ENCODE assay signal across 14 mouse cellular contexts in genomic region chr4:143301042-143301441, GRCm38 (mm10). TPM values are rescaled to one million over a fixed set of nuclear protein-coding genes. Genes with fewer than 3 reads are reported as not detected.
A peak's percentile ranks its signal among the peaks of the same experiment; 100 is the strongest.
DNase-seq lines count a peak whose midpoint lies in the region; ATAC-seq and TF ChIP-seq lines count a peak whose summit lies in the region.
"Had no signal": no experiment of that assay in that cellular context is flagged by ENCODE, and none has a peak within 500 bp of the region (broad histone marks: within the 10 kb centered on the region; RNA-seq: fewer than 3 reads in every experiment).

No protein-coding gene starts in this region.

- TF ChIP-seq CTCF in hindbrain, postnatal 0 days (IDR thresholded peaks at IDR 0.05; ENCODE audit: low read depth), result no peak

- H3K27ac ChIP-seq in hindbrain, embryonic 10.5 days, result peak overlapping the region; percentile 90; the same call in 1 of the 2 replicates
- no peak overlapping the region for H3K27ac ChIP-seq in hindbrain, postnatal 0 days
- H3K27ac ChIP-seq in midbrain, embryonic 11.5 days (ENCODE audit: low read depth, low read length), result no peak overlapping the region
- H3K27ac ChIP-seq in midbrain, embryonic 15.5 days, result no peak overlapping the region
- no peak overlapping the region for H3K27ac ChIP-seq in hindbrain, embryonic 13.5 days
- H3K27ac ChIP-seq in neural tube, embryonic 11.5 days (ENCODE audit: low read depth, low read length), result no peak overlapping the region

- peak overlapping the region; percentile 68 for H3K4me3 ChIP-seq in hindbrain, embryonic 10.5 days
- no peak overlapping the region for H3K4me3 ChIP-seq in hindbrain, postnatal 0 days (ENCODE audit: low read length)
- H3K4me3 ChIP-seq in midbrain, embryonic 11.5 days (ENCODE audit: low read depth, low read length), result peak overlapping the region; percentile 49
- H3K4me3 ChIP-seq in midbrain, embryonic 15.5 days, result no peak overlapping the region
- H3K4me3 ChIP-seq in hindbrain, embryonic 13.5 days, result no peak overlapping the region
- H3K4me3 ChIP-seq in neural tube, embryonic 11.5 days (ENCODE audit: low read depth, low read length), result 0 out of 2 replicates have a peak overlapping the region, but pooled peaks have one; percentile 59

- 69% methylated on average over 5 of the region's 5 CpGs for WGBS in hindbrain, embryonic 10.5 days
- WGBS in hindbrain, postnatal 0 days, result 76% methylated on average over 5 of the region's 5 CpGs
- 65% methylated on average over 5 of the region's 5 CpGs for WGBS in midbrain, embryonic 11.5 days
- 76% methylated on average over 5 of the region's 5 CpGs for WGBS in midbrain, embryonic 15.5 days
- WGBS in hindbrain, embryonic 13.5 days, result 69% methylated on average over 5 of the region's 5 CpGs
- 47% methylated on average over 5 of the region's 5 CpGs for WGBS in neural tube, embryonic 11.5 days

- H3K4me2 ChIP-seq in hindbrain, postnatal 0 days (ENCODE audit: low read depth, low read length), result no peak overlapping the region
- H3K4me2 ChIP-seq in midbrain, embryonic 11.5 days, result peak overlapping the region; percentile 70; the same call in 1 of the 2 replicates
- no peak overlapping the region for H3K4me2 ChIP-seq in midbrain, embryonic 15.5 days
- H3K4me2 ChIP-seq in hindbrain, embryonic 13.5 days, result peak overlapping the region; percentile 23; the same call in 1 of the 2 replicates
- H3K4me2 ChIP-seq in neural tube, embryonic 11.5 days (ENCODE audit: low read depth), result peak overlapping the region; percentile 68

- H3K4me1 ChIP-seq in hindbrain, embryonic 10.5 days (replicated peaks), result peaks cover 62% of the 10 kb centered on the region
- peaks cover 7% of the 10 kb centered on the region; the same call in 1 of the 2 replicates for H3K4me1 ChIP-seq in hindbrain, postnatal 0 days (ENCODE audit: insufficient read depth, low read length)
- H3K4me1 ChIP-seq in midbrain, embryonic 11.5 days (ENCODE audit: control insufficient read depth, insufficient read depth, low read length), result peaks cover 15% of the 10 kb centered on the region; the same call in 1 of the 2 replicates
- H3K4me1 ChIP-seq in midbrain, embryonic 15.5 days, result peaks cover 29% of the 10 kb centered on the region
- peaks cover 40% of the 10 kb centered on the region for H3K4me1 ChIP-seq in hindbrain, embryonic 13.5 days (replicated peaks)
- peaks cover 15% of the 10 kb centered on the region for H3K4me1 ChIP-seq in neural tube, embryonic 11.5 days (ENCODE audit: control insufficient read depth, insufficient read depth, low read length)

- no peak for ATAC-seq in hindbrain, postnatal 0 days
- ATAC-seq in midbrain, embryonic 11.5 days (ENCODE audit: low FRiP score), result no peak
- no peak for ATAC-seq in midbrain, embryonic 15.5 days (replicated peaks)
- no peak for ATAC-seq in hindbrain, embryonic 13.5 days (ENCODE audit: low FRiP score)
- ATAC-seq in neural tube, embryonic 11.5 days (ENCODE audit: insufficient read depth, low FRiP score, low TSS enrichment), result no peak
- no peak for ATAC-seq in megakaryocyte progenitor cell, adult 5-6 weeks (replicated peaks; ENCODE audit: poor library complexity)
- ATAC-seq: inflammation-experienced regulatory T-cells, adult 6 months had no signal

- no peaks in the 10 kb centered on the region for H3K9me3 ChIP-seq in hindbrain, embryonic 10.5 days
- no peaks in the 10 kb centered on the region for H3K9me3 ChIP-seq in hindbrain, postnatal 0 days (ENCODE audit: low read length)
- H3K9me3 ChIP-seq in midbrain, embryonic 11.5 days (ENCODE audit: control insufficient read depth, low read length), result no peaks in the 10 kb centered on the region
- no peaks in the 10 kb centered on the region for H3K9me3 ChIP-seq in midbrain, embryonic 15.5 days
- no peaks in the 10 kb centered on the region for H3K9me3 ChIP-seq in hindbrain, embryonic 13.5 days
- H3K9me3 ChIP-seq in neural tube, embryonic 11.5 days (ENCODE audit: control insufficient read depth, low read length), result no peaks in the 10 kb centered on the region

- H3K9ac ChIP-seq in hindbrain, postnatal 0 days (replicated peaks; ENCODE audit: low read length), result no peak overlapping the region
- H3K9ac ChIP-seq in midbrain, embryonic 11.5 days (ENCODE audit: low read length), result no peak overlapping the region
- no peak overlapping the region for H3K9ac ChIP-seq in midbrain, embryonic 15.5 days
- no peak overlapping the region for H3K9ac ChIP-seq in hindbrain, embryonic 13.5 days
- H3K9ac ChIP-seq in neural tube, embryonic 11.5 days (ENCODE audit: low read length), result no peak overlapping the region

- H3K27me3 ChIP-seq in hindbrain, embryonic 10.5 days (ENCODE audit: insufficient read depth, poor library complexity, severe bottlenecking), result peaks cover 22% of the 10 kb centered on the region; the same call in 1 of the 2 replicates
- peaks cover 3% of the 10 kb centered on the region; the same call in 1 of the 2 replicates for H3K27me3 ChIP-seq in hindbrain, postnatal 0 days (ENCODE audit: insufficient read depth, low read length)
- no peaks in the 10 kb centered on the region for H3K27me3 ChIP-seq in midbrain, embryonic 11.5 days (ENCODE audit: control insufficient read depth, insufficient read depth, low read length)
- no peaks in the 10 kb centered on the region for H3K27me3 ChIP-seq in midbrain, embryonic 15.5 days (replicated peaks)
- no peaks in the 10 kb centered on the region; the same call in 1 of the 2 replicates for H3K27me3 ChIP-seq in hindbrain, embryonic 13.5 days
- H3K27me3 ChIP-seq in neural tube, embryonic 11.5 days (ENCODE audit: control insufficient read depth, insufficient read depth, low read length), result no peaks in the 10 kb centered on the region

- H3K36me3 ChIP-seq in hindbrain, embryonic 10.5 days, result peaks cover 5% of the 10 kb centered on the region; the same call in 1 of the 2 replicates
- H3K36me3 ChIP-seq in hindbrain, postnatal 0 days (ENCODE audit: insufficient read depth, low read length), result no peaks in the 10 kb centered on the region
- no peaks in the 10 kb centered on the region for H3K36me3 ChIP-seq in midbrain, embryonic 11.5 days (ENCODE audit: control insufficient read depth, insufficient read depth, low read length)
- no peaks in the 10 kb centered on the region for H3K36me3 ChIP-seq in midbrain, embryonic 15.5 days (replicated peaks)
- no peaks in the 10 kb centered on the region for H3K36me3 ChIP-seq in hindbrain, embryonic 13.5 days
- no peaks in the 10 kb centered on the region for H3K36me3 ChIP-seq in neural tube, embryonic 11.5 days (ENCODE audit: control insufficient read depth, insufficient read depth, low read length)

- no peak for DNase-seq in hindbrain, embryonic 10.5 days (ENCODE audit: low spot score)
- no peak for DNase-seq in hindbrain, postnatal 0 days (ENCODE audit: low spot score)
- peak; percentile 86 for DNase-seq in midbrain, embryonic 11.5 days (ENCODE audit: low spot score, missing footprints)
- no peak for DNase-seq in neural tube, embryonic 11.5 days (ENCODE audit: low spot score)
- no peak for DNase-seq in thymus, adult 18-20 months
- DNase-seq: adrenal gland, postnatal 10 days; thymus, postnatal 14 days had no signal

RNA-seq across cellular contexts. Expression of gene Pdpn, which starts 1.7 kb away (rescaled TPM):
- polyA plus RNA-seq in hindbrain, embryonic 10.5 days (2016; fragmentation: Nextera tagmentation; extraction: Ambion mirVana), result 85.2 and 113 TPM in 2 replicates
- 31.8 and 56.8 TPM in 2 replicates for total RNA-seq in hindbrain, postnatal 0 days (2014; rRNA removed)
- polyA plus RNA-seq in hindbrain, postnatal 0 days (2015; fragmentation: Nextera tagmentation; extraction: Ambion mirVana), result 45.5 and 51.4 TPM in 2 replicates
- polyA plus RNA-seq in midbrain, embryonic 11.5 days (2014; fragmentation: Nextera tagmentation; extraction: Ambion mirVana), result 119 and 125 TPM in 2 replicates
- polyA plus RNA-seq in midbrain, embryonic 15.5 days (2015; fragmentation: Nextera tagmentation; extraction: Ambion mirVana), result 40.8 and 46.3 TPM in 2 replicates
- polyA plus RNA-seq in hindbrain, embryonic 13.5 days (2015; fragmentation: Nextera tagmentation; extraction: Ambion mirVana), result 71.2 and 77.9 TPM in 2 replicates
- 140 and 147 TPM in 2 replicates for polyA plus RNA-seq in neural tube, embryonic 11.5 days (2014; fragmentation: Nextera tagmentation; extraction: Ambion mirVana)
- total RNA-seq in megakaryocyte progenitor cell, adult 5-6 weeks (2015), result not detected in 2 replicates
- not detected in 2 replicates for total RNA-seq in megakaryocyte progenitor cell, adult 5-6 weeks (2017)
- total RNA-seq: CH12.LX; granulocyte monocyte progenitor cell, adult 5-6 weeks had no signal

RNA-seq across cellular contexts. Expression of gene Lrrc38, which starts 48.5 kb away (rescaled TPM):
- 0.14 and 0.18 TPM in 2 replicates for polyA plus RNA-seq in hindbrain, embryonic 10.5 days (2016; fragmentation: Nextera tagmentation; extraction: Ambion mirVana)
- total RNA-seq in hindbrain, postnatal 0 days (2014; rRNA removed), result 0.29 and 0.63 TPM in 2 replicates
- polyA plus RNA-seq in hindbrain, postnatal 0 days (2015; fragmentation: Nextera tagmentation; extraction: Ambion mirVana), result 0.84 and 0.97 TPM in 2 replicates
- polyA plus RNA-seq in midbrain, embryonic 11.5 days (2014; fragmentation: Nextera tagmentation; extraction: Ambion mirVana), result 0.08 and 0.27 TPM in 2 replicates
- polyA plus RNA-seq in midbrain, embryonic 15.5 days (2015; fragmentation: Nextera tagmentation; extraction: Ambion mirVana), result 0.27 and 0.31 TPM in 2 replicates
- 0.22 TPM in 2 replicates for polyA plus RNA-seq in hindbrain, embryonic 13.5 days (2015; fragmentation: Nextera tagmentation; extraction: Ambion mirVana)
- polyA plus RNA-seq in neural tube, embryonic 11.5 days (2014; fragmentation: Nextera tagmentation; extraction: Ambion mirVana), result 0.48 and 1.1 TPM in 2 replicates
- not detected in 2 replicates for total RNA-seq in megakaryocyte progenitor cell, adult 5-6 weeks (2015)
- not detected in 2 replicates for total RNA-seq in megakaryocyte progenitor cell, adult 5-6 weeks (2017)
- total RNA-seq: CH12.LX; granulocyte monocyte progenitor cell, adult 5-6 weeks had no signal
- polyA plus RNA-seq: inflammation-experienced regulatory T-cells, adult 6 months; liver, embryonic 16.5 days had no signal

Comparison
In these comparisons a context has a peak if more than half of its experiments do, and no peak if none do; other contexts are left out.
1. H3K4me3 ChIP-seq: peak in hindbrain, embryonic 10.5 days (single experiment), midbrain, embryonic 11.5 days (single experiment) and neural tube, embryonic 11.5 days (single experiment); none in hindbrain, postnatal 0 days (single experiment), midbrain, embryonic 15.5 days (single experiment) and hindbrain, embryonic 13.5 days (single experiment).
2. H3K4me2 ChIP-seq: peak in midbrain, embryonic 11.5 days (single experiment), hindbrain, embryonic 13.5 days (single experiment) and neural tube, embryonic 11.5 days (single experiment); none in hindbrain, postnatal 0 days (single experiment) and midbrain, embryonic 15.5 days (single experiment).